Mouse (Mus musculus) MEL (cell line): ENCODE measurements around the gene Polr1d. TPM values are rescaled to one million over a fixed set of nuclear protein-coding genes. Genes with fewer than 3 reads are reported as not detected.

Experiments used
- DNase-seq: peaks from one replicate; pipeline ENCODE4 v3.0.0; 2011; ENCODE audit warnings: low read depth, low spot score
- H3K27ac ChIP-seq: 2 replicates; pipeline ENCODE4 v1.5.1; 2012; ENCODE audit warnings: low read depth, mild to moderate bottlenecking, control low read depth, low read length, moderate library complexity; ENCODE audit not compliant: control insufficient read depth
- H3K27me3 ChIP-seq, 2 experiments: fragments of 150-350 bp in 1 of 2; sonication (generic) in 1 of 2; 2 replicates each; pipeline ENCODE4 v1.6.1; 2012; ENCODE audit warnings: low read length in 2 of 2, mild to moderate bottlenecking in 2 of 2, improper control_type of control experiment in 1 of 2, moderate library complexity in 1 of 2; ENCODE audit not compliant: insufficient read depth in 2 of 2, control insufficient read depth in 1 of 2
- H3K36me3 ChIP-seq, 2 experiments: 2 replicates each; pipeline ENCODE4 v1.6.1; 2012 to 2014; ENCODE audit warnings: low read length in 2 of 2, improper control_type of control experiment in 1 of 2, inconsistent platforms in 1 of 2, mild to moderate bottlenecking in 1 of 2; ENCODE audit not compliant: insufficient read depth in 2 of 2, control insufficient read depth in 1 of 2
- H3K4me1 ChIP-seq, 2 experiments: fragments of 150-350 bp in 1 of 2; sonication (generic) in 1 of 2; 2 replicates each; pipeline ENCODE4 v1.6.1; 2012; ENCODE audit warnings: low read length in 2 of 2, improper control_type of control experiment in 1 of 2, mild to moderate bottlenecking in 1 of 2; ENCODE audit not compliant: insufficient read depth in 2 of 2, control insufficient read depth in 1 of 2
- H3K4me3 ChIP-seq, 2 experiments: fragments of 150-350 bp in 1 of 2; sonication (generic) in 1 of 2; 2 replicates each; pipeline ENCODE4 v1.5.1; 2012; ENCODE audit warnings: low read depth in 2 of 2, low read length in 2 of 2, mild to moderate bottlenecking in 2 of 2, moderate library complexity in 2 of 2, control low read depth in 1 of 2, improper control_type of control experiment in 1 of 2; ENCODE audit not compliant: control insufficient read depth in 1 of 2, insufficient read depth in 1 of 2
- H3K79me2 ChIP-seq: 2 replicates; pipeline ENCODE4 v1.6.1; 2012; ENCODE audit warnings: mild to moderate bottlenecking, low read length, moderate library complexity; ENCODE audit not compliant: control insufficient read depth, poor library complexity, insufficient read depth
- H3K9ac ChIP-seq: 2 replicates; pipeline ENCODE4 v1.6.1; 2012; ENCODE audit warnings: low read depth, mild to moderate bottlenecking, control low read depth, low read length, moderate library complexity; ENCODE audit not compliant: control insufficient read depth, poor library complexity, severe bottlenecking
- H3K9me3 ChIP-seq: fragments of 150-350 bp; sonication (generic); replicated peaks from 2 replicates; pipeline ENCODE4 v1.6.1; 2012; ENCODE audit warnings: mild to moderate bottlenecking, low read length, improper control_type of control experiment, moderate library complexity; ENCODE audit not compliant: insufficient read depth
- BHLHE40 ChIP-seq: IDR thresholded peaks from 2 replicates; pipeline ENCODE4 v1.6.1; 2012; ENCODE audit warnings: low read depth, mild to moderate bottlenecking, inconsistent platforms, low read length, improper control_type of control experiment, borderline replicate concordance
- CHD1 ChIP-seq: IDR thresholded peaks from 2 replicates; pipeline ENCODE4 v1.6.1; 2012; ENCODE audit warnings: low read depth, mild to moderate bottlenecking, inconsistent platforms, low read length, improper control_type of control experiment
- CTCF ChIP-seq, 3 experiments: IDR thresholded peaks in 2 of 3; conservative IDR thresholded peaks in 1 of 3; 2 replicates each; pipeline ENCODE4 v1.5.1; 2011 to 2012; ENCODE audit warnings: low read length in 3 of 3, low read depth in 2 of 3, mild to moderate bottlenecking in 2 of 3, improper control_type of control experiment in 1 of 3, inconsistent platforms in 1 of 3, mixed read lengths in 1 of 3, moderate library complexity in 1 of 3; ENCODE audit not compliant: control insufficient read depth in 1 of 3, insufficient read depth in 1 of 3, poor library complexity in 1 of 3, severe bottlenecking in 1 of 3
- E2F4 ChIP-seq: IDR thresholded peaks from 2 replicates; pipeline ENCODE4 v1.6.1; 2011; ENCODE audit warnings: low read depth, low read length, improper control_type of control experiment, borderline replicate concordance
- ELF1 ChIP-seq: IDR thresholded peaks from 2 replicates; pipeline ENCODE4 v1.6.1; 2014; ENCODE audit warnings: low read depth, mild to moderate bottlenecking, inconsistent platforms, low read length, improper control_type of control experiment, moderate library complexity
- EP300 ChIP-seq, 2 experiments: IDR thresholded peaks; 2 replicates each; pipeline ENCODE4 v1.6.1; 2011; ENCODE audit warnings: improper control_type of control experiment in 2 of 2, low read length in 2 of 2, low read depth in 1 of 2, mild to moderate bottlenecking in 1 of 2
- HCFC1 ChIP-seq: IDR thresholded peaks from 2 replicates; pipeline ENCODE4 v1.6.1; 2012; ENCODE audit warnings: low read depth, mild to moderate bottlenecking, inconsistent platforms, low read length, improper control_type of control experiment, moderate library complexity
- JUND ChIP-seq: IDR thresholded peaks from 2 replicates; pipeline ENCODE4 v1.6.1; 2011; ENCODE audit warnings: low read depth, mild to moderate bottlenecking, improper control_type of control experiment, low read length
- KAT2A ChIP-seq: conservative IDR thresholded peaks from 2 replicates; pipeline ENCODE4 v1.6.1; 2012; ENCODE audit warnings: low read depth, low read length, improper control_type of control experiment, inconsistent platforms
- MAX ChIP-seq: IDR thresholded peaks from 2 replicates; pipeline ENCODE4 v1.6.1; 2011; ENCODE audit warnings: low read length, improper control_type of control experiment
- MAZ ChIP-seq: IDR thresholded peaks from 2 replicates; pipeline ENCODE4 v1.6.1; 2012; ENCODE audit warnings: low read depth, mild to moderate bottlenecking, inconsistent platforms, low read length, improper control_type of control experiment
- MEF2A ChIP-seq: IDR thresholded peaks from 2 replicates; pipeline ENCODE4 v1.6.1; 2014; ENCODE audit warnings: low read depth, mild to moderate bottlenecking, inconsistent platforms, low read length, improper control_type of control experiment; ENCODE audit not compliant: poor library complexity, insufficient replicate concordance, severe bottlenecking; ENCODE audit errors: extremely low read depth
- MXI1 ChIP-seq: IDR thresholded peaks from 2 replicates; pipeline ENCODE4 v1.6.1; 2011; ENCODE audit warnings: mild to moderate bottlenecking, low read depth, low read length, improper control_type of control experiment
- MYC ChIP-seq: IDR thresholded peaks from 2 replicates; pipeline ENCODE4 v1.6.1; 2011; ENCODE audit warnings: low read depth, mild to moderate bottlenecking, low read length, improper control_type of control experiment, moderate library complexity
- NRF1 ChIP-seq: IDR thresholded peaks from 2 replicates; pipeline ENCODE4 v1.6.1; 2014; ENCODE audit warnings: low read depth, mild to moderate bottlenecking, inconsistent platforms, low read length, improper control_type of control experiment, moderate library complexity; ENCODE audit not compliant: poor library complexity, insufficient read depth, severe bottlenecking
- POLR2A ChIP-seq, 2 experiments: IDR thresholded peaks; 2 replicates each; pipeline ENCODE4 v1.6.1; 2011 to 2012; ENCODE audit warnings: low read length in 2 of 2, mild to moderate bottlenecking in 2 of 2, control low read depth in 1 of 2, improper control_type of control experiment in 1 of 2, low read depth in 1 of 2, moderate library complexity in 1 of 2; ENCODE audit not compliant: control insufficient read depth in 1 of 2, insufficient read depth in 1 of 2, poor library complexity in 1 of 2
- POLR2AphosphoS2 ChIP-seq: IDR thresholded peaks from 2 replicates; pipeline ENCODE4 v1.6.1; 2011; ENCODE audit warnings: low read length, improper control_type of control experiment
- POLR2AphosphoS5 ChIP-seq: IDR thresholded peaks from 2 replicates; pipeline ENCODE4 v1.6.1; 2012; ENCODE audit warnings: low read depth, borderline replicate concordance, mild to moderate bottlenecking, inconsistent platforms, low read length, moderate library complexity, mixed read lengths
- RAD21 ChIP-seq: IDR thresholded peaks from 2 replicates; pipeline ENCODE4 v1.6.1; 2011; ENCODE audit warnings: mild to moderate bottlenecking, low read depth, low read length, improper control_type of control experiment
- SIN3A ChIP-seq: IDR thresholded peaks from 2 replicates; pipeline ENCODE4 v1.6.1; 2012; ENCODE audit warnings: low read length, improper control_type of control experiment, inconsistent platforms
- TAL1 ChIP-seq: IDR thresholded peaks from 2 replicates; pipeline ENCODE4 v1.6.1; 2012; ENCODE audit warnings: mild to moderate bottlenecking, inconsistent platforms, low read length, moderate library complexity, mixed read lengths
- USF2 ChIP-seq, 2 experiments: IDR thresholded peaks; 2 replicates each; pipeline ENCODE4 v1.6.1; 2011 to 2012; ENCODE audit warnings: improper control_type of control experiment in 2 of 2, low read length in 2 of 2, borderline replicate concordance in 1 of 2, inconsistent platforms in 1 of 2, low read depth in 1 of 2, mild to moderate bottlenecking in 1 of 2; ENCODE audit not compliant: insufficient read depth in 1 of 2
- ZNF384 ChIP-seq: IDR thresholded peaks from 2 replicates; pipeline ENCODE4 v1.6.1; 2012; ENCODE audit warnings: low read depth, mild to moderate bottlenecking, inconsistent platforms, low read length, improper control_type of control experiment
- polyA plus RNA-seq, 2 experiments: library from polyadenylated mRNA; stranded (reverse) in 1 of 2; unstranded in 1 of 2; fragments of >175 nt in 1 of 2; fragments of >200 nt in 1 of 2; gene quantifications; 2 replicates each; pipeline versions ENCODE4 v1.2.1 to v1.2.4; 2012; ENCODE audit warnings: low replicate concordance in 2 of 2, low read depth in 1 of 2; ENCODE audit not compliant: insufficient read length in 2 of 2, insufficient read depth in 1 of 2, missing spikeins in 1 of 2
- total RNA-seq: library from RNA; depleted of rRNA; stranded (reverse); fragments of 300-350 nt; gene quantifications from 2 replicates; pipeline ENCODE4 v1.2.3, GENCODE M21; 2012

Polr1d gene
- total and polyA plus RNA-seq, 3 experiments = 185 to 506 (median 388) TPM

GRCm38 (mm10) chr5:147086816-147087215, 10.0 kb downstream of the Polr1d start:
- Histone ChIP-seq H3K36me3 (peaks cover 2 to 8% of the 10 kb centered on the region in 2 experiments), H3K4me1 (0 out of 4 replicates have a peak, but pooled peaks cover 0 to 8% of the 10 kb centered on the region in 2 experiments), H3K9ac (no peak overlapping the region), H3K9me3 (no peaks in the 10 kb centered on the region), H3K27me3 (no peaks in the 10 kb centered on the region), H3K79me2 (peaks cover 12% of the 10 kb centered on the region), H3K27ac (no peak overlapping the region), H3K4me3 (no peak overlapping the region)
- TF ChIP-seq ZNF384 (no peak), EP300 (IDR thresholded peaks at IDR 0.05; ENCODE audit: low read depth in 1 of 2, low read length in 2 of 2) (no peak), RAD21 (no peak), USF2 (IDR thresholded peaks at IDR 0.05; ENCODE audit: borderline replicate concordance in 1 of 2, insufficient read depth in 1 of 2, low read depth in 1 of 2, low read length in 2 of 2) (no peak), TAL1 (no peak)
- DNase-seq = no peak

DNA sequence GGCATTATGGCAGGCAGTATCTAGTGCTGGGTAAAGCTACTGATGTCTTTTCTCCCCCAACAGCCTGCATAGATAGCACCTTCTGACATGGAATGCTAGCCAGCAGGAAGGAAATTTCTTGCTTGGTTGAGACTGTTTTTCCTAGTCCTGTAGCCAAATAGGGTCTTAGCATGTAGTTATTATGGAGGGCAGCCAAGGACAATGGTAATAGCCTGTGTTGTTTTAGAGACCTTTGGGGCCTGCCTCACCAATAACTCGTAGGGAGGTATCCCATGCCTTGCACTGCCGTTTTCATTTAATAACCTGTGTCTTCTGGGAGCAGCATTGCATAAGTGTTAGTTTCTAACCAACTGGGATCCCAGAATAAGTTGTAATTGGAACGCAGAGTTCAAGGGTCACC, 13.0 kb downstream of the Polr1d start:
- Histone ChIP-seq H3K9me3 (no peaks in the 10 kb centered on the region), H3K79me2 (peaks cover 9% of the 10 kb centered on the region), H3K9ac (no peak overlapping the region), H3K36me3 (peaks cover 2 to 12% of the 10 kb centered on the region in 2 experiments)
- no peak for DNase-seq
- no peak for TF ChIP-seq MEF2A
- TF ChIP-seq MAZ = no peak
- TF ChIP-seq JUND = no peak
- no peak for TF ChIP-seq MXI1
- TF ChIP-seq TAL1 = no peak
- TF ChIP-seq RAD21 = no peak
- no peak for TF ChIP-seq KAT2A
- TF ChIP-seq, all 39 proteins: peak for 0
- Histone ChIP-seq H3K4me1 (peaks cover 4 to 8% of the 10 kb centered on the region in 2 experiments; a peak in 2 of 4 replicates), H3K4me3 (no peak overlapping the region), H3K27ac (no peak overlapping the region), H3K27me3 (no peaks in the 10 kb centered on the region)

GRCm38 (mm10) chr5:147090256-147090963, 13.6 kb downstream of the Polr1d start:
- Histone ChIP-seq H3K4me1 (peaks cover 4 to 8% of the 10 kb centered on the region in 2 experiments; a peak in 2 of 4 replicates), H3K36me3 (peaks cover 2 to 11% of the 10 kb centered on the region in 2 experiments), H3K27ac (no peak overlapping the region), H3K79me2 (peaks cover 9% of the 10 kb centered on the region), H3K4me3 (no peak overlapping the region), H3K27me3 (no peaks in the 10 kb centered on the region), H3K9me3 (no peaks in the 10 kb centered on the region), H3K9ac (no peak overlapping the region)
- DNase-seq = no peak
- TF ChIP-seq NRF1 (no peak), HCFC1 (no peak), POLR2AphosphoS5 (no peak), MAX (no peak), TAL1 (no peak), MAZ (no peak), SIN3A (no peak), E2F4 (no peak), ZNF384 (no peak), MYC (no peak), CTCF (IDR thresholded peaks at IDR 0.05 in 2 of 3, conservative IDR thresholded peaks at IDR 0.05 in 1 of 3; ENCODE audit: control insufficient read depth in 1 of 3, insufficient read depth in 1 of 3, low read depth in 2 of 3, low read length in 3 of 3, poor library complexity in 1 of 3, severe bottlenecking in 1 of 3) (no peak), POLR2A (IDR thresholded peaks at IDR 0.05; ENCODE audit: control insufficient read depth in 1 of 2, insufficient read depth in 1 of 2, low read depth in 1 of 2, low read length in 2 of 2, poor library complexity in 1 of 2) (no peak), CHD1 (no peak), ELF1 (no peak), RAD21 (no peak), BHLHE40 (no peak), EP300 (IDR thresholded peaks at IDR 0.05; ENCODE audit: low read depth in 1 of 2, low read length in 2 of 2) (no peak), POLR2AphosphoS2 (no peak)
